In genomic region chr19:41282718-41283117, GRCm38 (mm10) we compare ENCODE assay signal across 22 mouse cellular contexts. TPM values are rescaled to one million over a fixed set of nuclear protein-coding genes. Genes with fewer than 3 reads are reported as not detected.
DNase-seq lines count a peak whose midpoint lies in the region; ATAC-seq and TF ChIP-seq lines count a peak whose summit lies in the region.
"Had no signal": no experiment of that assay in that cellular context is flagged by ENCODE, and none has a peak within 500 bp of the region (broad histone marks: within the 10 kb centered on the region; RNA-seq: fewer than 3 reads in every experiment).

No protein-coding gene starts in this region.

- no peak for DNase-seq in heart, adult 8-10 months (ENCODE audit: low spot score)
- no peak for DNase-seq in liver, postnatal 0 days
- peak; percentile 15 for DNase-seq in induced T-regulatory cell, adult 2 months (ENCODE audit: low read depth)
- DNase-seq in limb, embryonic 10.5 days (ENCODE audit: low spot score): no peak
- no peak for DNase-seq in left cerebral cortex, postnatal 10 days (ENCODE audit: extremely low spot score in 1 of 2, low spot score in 2 of 2)
- DNase-seq: adrenal gland, postnatal 36 days; cerebellum, adult 11 months; cerebellum, postnatal 10 days; gastrocnemius, postnatal 25 days; kidney, adult 18-20 months; kidney, postnatal 4 days; lung, postnatal 4 days; thymus, adult 18-20 months; thymus, postnatal 4 days had no signal

- WGBS in heart, embryonic 11.5 days (ENCODE audit: insufficient replicate concordance): 39% methylated on average over 5 of the region's 5 CpGs
- WGBS in liver, embryonic 12.5 days (ENCODE audit: insufficient replicate concordance): 37% methylated on average over 5 of the region's 5 CpGs
- WGBS in liver, postnatal 0 days (ENCODE audit: insufficient replicate concordance): 35% methylated on average over 5 of the region's 5 CpGs
- WGBS in small intestine, adult 2 months: 70% methylated on average over 5 of the region's 5 CpGs
- WGBS in limb, embryonic 10.5 days: 78% methylated on average over 5 of the region's 5 CpGs

- peaks cover 8% of the 10 kb centered on the region for H3K4me1 ChIP-seq in heart, embryonic 11.5 days (ENCODE audit: control insufficient read depth, insufficient read depth, low read length)
- no peaks in the 10 kb centered on the region; the same call in 1 of the 2 replicates for H3K4me1 ChIP-seq in liver, embryonic 12.5 days
- H3K4me1 ChIP-seq in liver, postnatal 0 days (ENCODE audit: insufficient read depth): no peaks in the 10 kb centered on the region
- H3K4me1 ChIP-seq in small intestine, adult 2 months (ENCODE audit: control insufficient read depth, insufficient read depth, insufficient read length, low read length): peaks cover 49% of the 10 kb centered on the region
- peaks cover 16% of the 10 kb centered on the region for H3K4me1 ChIP-seq in limb, embryonic 10.5 days
- H3K4me1 ChIP-seq: liver, embryonic 15.5 days had no signal

- H3K27ac ChIP-seq in heart, embryonic 11.5 days (ENCODE audit: low read depth, low read length): no peak overlapping the region
- no peak overlapping the region for H3K27ac ChIP-seq in liver, embryonic 12.5 days
- H3K27ac ChIP-seq in liver, postnatal 0 days (ENCODE audit: low read depth): no peak overlapping the region
- H3K27ac ChIP-seq in small intestine, adult 2 months (ENCODE audit: insufficient read depth, low read depth, low read length): peak overlapping the region; percentile 16; the same call in 1 of the 2 replicates
- no peak overlapping the region for H3K27ac ChIP-seq in limb, embryonic 10.5 days
- H3K27ac ChIP-seq: hindbrain, embryonic 12.5 days; limb, embryonic 15.5 days; liver, embryonic 15.5 days; midbrain, embryonic 12.5 days; neural tube, embryonic 15.5 days had no signal

- H3K4me3 ChIP-seq in heart, embryonic 11.5 days (ENCODE audit: low read depth, low read length): no peak overlapping the region
- H3K4me3 ChIP-seq in liver, embryonic 12.5 days: no peak overlapping the region
- H3K4me3 ChIP-seq in liver, postnatal 0 days (ENCODE audit: low read depth, low read length): no peak overlapping the region
- no peak overlapping the region for H3K4me3 ChIP-seq in small intestine, adult 2 months (ENCODE audit: low read depth, low read length)
- no peak overlapping the region for H3K4me3 ChIP-seq in limb, embryonic 10.5 days
- H3K4me3 ChIP-seq: hindbrain, embryonic 12.5 days; limb, embryonic 15.5 days; liver, embryonic 15.5 days; midbrain, embryonic 12.5 days; neural tube, embryonic 15.5 days had no signal

- TF ChIP-seq EP300 in liver, postnatal 0 days (IDR thresholded peaks at IDR 0.05; ENCODE audit: low read depth): no peak

- no peak overlapping the region for H3K9ac ChIP-seq in heart, embryonic 11.5 days (ENCODE audit: low read depth, low read length)
- H3K9ac ChIP-seq in liver, embryonic 12.5 days: no peak overlapping the region
- H3K9ac ChIP-seq in liver, postnatal 0 days (replicated peaks): no peak overlapping the region
- H3K9ac ChIP-seq: hindbrain, embryonic 12.5 days; limb, embryonic 15.5 days; liver, embryonic 15.5 days; midbrain, embryonic 12.5 days; neural tube, embryonic 15.5 days had no signal

- no peaks in the 10 kb centered on the region for H3K27me3 ChIP-seq in heart, embryonic 11.5 days (ENCODE audit: control insufficient read depth, insufficient read depth, low read length)
- peaks cover 11% of the 10 kb centered on the region; the same call in 1 of the 2 replicates for H3K27me3 ChIP-seq in liver, embryonic 12.5 days (replicated peaks)
- no peaks in the 10 kb centered on the region for H3K27me3 ChIP-seq in liver, postnatal 0 days (ENCODE audit: insufficient read depth, low read length)
- no peaks in the 10 kb centered on the region for H3K27me3 ChIP-seq in small intestine, adult 2 months (ENCODE audit: control insufficient read depth, insufficient read depth, low read length)
- H3K27me3 ChIP-seq in limb, embryonic 10.5 days (ENCODE audit: low read depth, poor library complexity, severe bottlenecking): peaks cover 61% of the 10 kb centered on the region
- H3K27me3 ChIP-seq: hindbrain, embryonic 12.5 days; liver, embryonic 15.5 days; neural tube, embryonic 15.5 days had no signal

- no peak for TF ChIP-seq CTCF in liver, postnatal 0 days (IDR thresholded peaks at IDR 0.05; ENCODE audit: low read depth)
- TF ChIP-seq CTCF in small intestine, adult 2 months (IDR thresholded peaks at IDR 0.05; ENCODE audit: extremely low read depth, insufficient read length, insufficient replicate concordance, low read depth, low read length): no peak

- no peaks in the 10 kb centered on the region for H3K9me3 ChIP-seq in heart, embryonic 11.5 days (replicated peaks; ENCODE audit: control insufficient read depth, low read length)
- no peaks in the 10 kb centered on the region for H3K9me3 ChIP-seq in liver, embryonic 12.5 days (replicated peaks)
- no peaks in the 10 kb centered on the region for H3K9me3 ChIP-seq in liver, postnatal 0 days (ENCODE audit: low read length)
- no peaks in the 10 kb centered on the region for H3K9me3 ChIP-seq in limb, embryonic 10.5 days (replicated peaks)
- H3K9me3 ChIP-seq: hindbrain, embryonic 12.5 days; limb, embryonic 15.5 days; liver, embryonic 15.5 days; midbrain, embryonic 12.5 days; neural tube, embryonic 15.5 days had no signal

- no peak for TF ChIP-seq POLR2A in small intestine, adult 2 months (IDR thresholded peaks at IDR 0.05; ENCODE audit: low read depth, low read length)

- no peaks in the 10 kb centered on the region for H3K36me3 ChIP-seq in heart, embryonic 11.5 days (ENCODE audit: control insufficient read depth, insufficient read depth, low read length)
- no peaks in the 10 kb centered on the region for H3K36me3 ChIP-seq in liver, embryonic 12.5 days
- peaks cover 56% of the 10 kb centered on the region for H3K36me3 ChIP-seq in liver, postnatal 0 days (replicated peaks; ENCODE audit: insufficient read depth, low read length)
- no peaks in the 10 kb centered on the region for H3K36me3 ChIP-seq in small intestine, adult 2 months (ENCODE audit: control insufficient read depth, insufficient read depth, low read length)
- no peaks in the 10 kb centered on the region for H3K36me3 ChIP-seq in limb, embryonic 10.5 days
- H3K36me3 ChIP-seq: hindbrain, embryonic 12.5 days; limb, embryonic 15.5 days; midbrain, embryonic 12.5 days; neural tube, embryonic 15.5 days had no signal

- intact Hi-C loops in left cerebral cortex, postnatal 10 days (cut with DNase I): no loop called here

- ATAC-seq in heart, embryonic 11.5 days (replicated peaks; ENCODE audit: insufficient number of reproducible peaks, low FRiP score, low TSS enrichment): no peak
- ATAC-seq in liver, embryonic 12.5 days: no peak
- ATAC-seq in liver, postnatal 0 days: no peak

- H3K4me2 ChIP-seq in heart, embryonic 11.5 days: peak overlapping the region; percentile 17; the same call in 1 of the 2 replicates
- H3K4me2 ChIP-seq in liver, embryonic 12.5 days: peak overlapping the region; percentile 4; the same call in 1 of the 2 replicates
- H3K4me2 ChIP-seq in liver, postnatal 0 days (ENCODE audit: low read depth, low read length): no peak overlapping the region
- H3K4me2 ChIP-seq: hindbrain, embryonic 12.5 days; limb, embryonic 15.5 days; liver, embryonic 15.5 days; midbrain, embryonic 12.5 days; neural tube, embryonic 15.5 days had no signal

RNA-seq across cellular contexts. Expression of gene Tm9sf3, which starts 18.9 kb away (rescaled TPM):
- polyA plus RNA-seq in heart, embryonic 11.5 days (2014; fragmentation: Nextera tagmentation; extraction: Ambion mirVana): 92.1 and 135 TPM in 2 replicates
- total RNA-seq in heart, adult 8-10 months (2022): 10 to 100 TPM; 65.2 to 73.0 (median 67.7) TPM
- 93.0 and 98.7 TPM in 2 replicates for polyA plus RNA-seq in liver, embryonic 12.5 days (2016; fragmentation: Nextera tagmentation; extraction: Ambion mirVana)
- 45.8 and 49.2 TPM in 2 replicates for polyA plus RNA-seq in liver, postnatal 0 days (2015; fragmentation: Nextera tagmentation; extraction: Ambion mirVana)
- polyA plus RNA-seq in small intestine, adult 2 months (2012; rRNA removed): 17.7 and 33.5 TPM in 2 replicates
- polyA plus RNA-seq in limb, embryonic 10.5 days (2016; fragmentation: Nextera tagmentation; extraction: Ambion mirVana): 88.8 and 112 TPM in 2 replicates
- 100 to 1,000 TPM; 141 to 142 TPM for total RNA-seq in left cerebral cortex, postnatal 10 days (2021)
